Mouse (Mus musculus) kidney, adult 2 months (tissue): ENCODE measurements at regions not wholly inside any gene's neighbourhood (a gene's known extent, or its start where the extent isn't known, plus 50 kb on each side); places are given as distances from the start of the nearest gene placed in this dataset.

ENCODE experiments used
- DNase-seq: peaks from one replicate; pipeline ENCODE4 v3.0.0; 2021
- H3K27ac ChIP-seq: fragments of 200-500 bp; 2 replicates; pipeline ENCODE4 v1.5.1; 2012; ENCODE audit warnings: low read depth, low read length, control low read depth, inconsistent platforms; ENCODE audit not compliant: insufficient read depth
- H3K27me3 ChIP-seq: fragments of 200-500 bp; replicated peaks from 2 replicates; pipeline ENCODE4 v1.6.1; 2012; ENCODE audit warnings: mild to moderate bottlenecking, moderate library complexity, low read length, inconsistent platforms; ENCODE audit not compliant: control insufficient read depth, insufficient read depth
- H3K36me3 ChIP-seq: fragments of 200-500 bp; 2 replicates; pipeline ENCODE4 v1.6.1; 2012; ENCODE audit warnings: mild to moderate bottlenecking, moderate library complexity, low read length, inconsistent platforms; ENCODE audit not compliant: control insufficient read depth, insufficient read depth
- H3K4me1 ChIP-seq: fragments of 200-500 bp; 2 replicates; pipeline ENCODE4 v1.6.1; 2011; ENCODE audit warnings: low read length; ENCODE audit not compliant: control insufficient read depth, insufficient read depth
- H3K4me3 ChIP-seq: fragments of 200-500 bp; 2 replicates; pipeline ENCODE4 v1.5.1; 2011; ENCODE audit warnings: mild to moderate bottlenecking, low read depth, low read length, control low read depth; ENCODE audit not compliant: insufficient read depth
- CTCF ChIP-seq: fragments of 200-500 bp; conservative IDR thresholded peaks from 2 replicates; pipeline ENCODE4 v1.5.1; 2011; ENCODE audit warnings: low read depth, mild to moderate bottlenecking, control low read depth, low read length, moderate library complexity, mixed read lengths; ENCODE audit not compliant: insufficient read depth, insufficient read length
- POLR2A ChIP-seq: fragments of 200-500 bp; IDR thresholded peaks from one replicate; pipeline ENCODE4 v1.6.1; 2011; ENCODE audit warnings: low read depth, low read length, control low read depth
- WGBS: fragments of 180-500 bp; shearing (Covaris S2); methylation state at CpG from one replicate; pipeline ENCODE4 v1.1.7; 2018; 5-methylcytosine and 5-hydroxymethylcytosine counted together

DNA sequence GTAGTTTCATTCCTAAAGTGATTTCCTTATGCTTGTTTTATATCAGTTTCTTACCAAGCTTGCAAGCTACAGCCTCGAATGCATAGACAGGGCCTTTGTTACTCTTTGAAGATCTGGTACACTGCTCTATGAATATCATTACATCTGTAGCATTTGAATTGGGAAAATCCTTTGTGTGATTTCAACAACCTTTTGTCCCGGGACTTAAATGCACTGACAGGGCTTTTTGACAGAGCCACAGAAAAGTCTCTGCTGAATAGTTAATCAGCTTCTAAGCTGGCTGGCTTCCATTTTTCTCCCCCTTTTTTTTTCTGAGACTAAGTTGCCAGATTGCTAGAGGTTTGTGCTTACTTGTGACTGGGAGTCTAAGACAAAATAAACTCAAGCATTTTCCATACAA lies 80.2 kb downstream of the Ednrb start:
- TF ChIP-seq POLR2A (no peak), CTCF (no peak)
- H3K36me3 ChIP-seq = no peaks in the 10 kb centered on the region
- no peak overlapping the region for H3K4me3 ChIP-seq
- no peaks in the 10 kb centered on the region for H3K27me3 ChIP-seq
- 46% methylated on average over 2 of the region's 2 CpGs for WGBS
- DNase-seq = no peak
- H3K4me1 ChIP-seq = no peaks in the 10 kb centered on the region
- no peak overlapping the region for H3K27ac ChIP-seq

DNA sequence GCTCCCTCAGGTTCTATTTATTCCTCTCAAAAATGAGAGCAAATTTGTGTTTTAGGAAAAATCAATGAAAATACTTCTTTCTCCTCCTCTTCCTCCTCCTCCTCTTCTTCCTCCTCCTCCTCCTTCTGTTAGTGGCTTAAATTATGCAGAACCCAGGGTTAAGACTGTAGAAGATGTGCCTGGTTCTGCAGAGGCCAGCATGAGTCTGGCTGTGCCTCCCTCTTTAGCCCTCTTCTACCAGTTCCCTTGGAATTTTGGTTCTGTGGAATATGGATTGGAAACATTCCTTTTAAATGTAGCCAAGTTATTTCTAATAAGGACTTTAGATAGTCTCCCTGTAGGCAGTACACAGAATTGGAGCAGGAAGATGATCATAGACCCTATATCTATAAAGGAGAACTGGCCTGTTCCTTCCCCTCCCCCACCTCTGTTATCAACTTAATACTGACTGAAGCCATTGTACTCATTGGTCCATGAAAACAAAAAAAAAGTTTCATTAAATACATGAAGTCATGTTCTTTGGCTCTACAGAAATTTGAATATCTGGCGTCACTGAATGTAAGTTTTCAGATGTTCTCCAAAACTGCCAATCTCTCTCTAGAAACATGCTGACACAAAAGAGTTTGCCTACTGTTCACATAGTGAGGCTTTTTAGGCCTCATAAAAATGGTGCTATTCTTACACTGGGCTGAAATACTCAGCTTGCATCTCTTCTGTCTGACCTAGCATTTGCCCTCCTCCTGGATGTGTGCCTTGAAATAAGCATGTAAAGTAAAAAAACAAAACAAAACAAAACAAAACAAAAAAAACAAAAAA lies 80.8 kb downstream of the Ednrb start:
- Histone ChIP-seq H3K27ac (no peak overlapping the region), H3K27me3 (no peaks in the 10 kb centered on the region), H3K4me1 (no peaks in the 10 kb centered on the region), H3K4me3 (no peak overlapping the region), H3K36me3 (no peaks in the 10 kb centered on the region)
- no peak for DNase-seq
- TF ChIP-seq POLR2A = no peak
- TF ChIP-seq CTCF = no peak
- WGBS = 100% methylated on average over 1 of the region's 1 CpGs

DNA sequence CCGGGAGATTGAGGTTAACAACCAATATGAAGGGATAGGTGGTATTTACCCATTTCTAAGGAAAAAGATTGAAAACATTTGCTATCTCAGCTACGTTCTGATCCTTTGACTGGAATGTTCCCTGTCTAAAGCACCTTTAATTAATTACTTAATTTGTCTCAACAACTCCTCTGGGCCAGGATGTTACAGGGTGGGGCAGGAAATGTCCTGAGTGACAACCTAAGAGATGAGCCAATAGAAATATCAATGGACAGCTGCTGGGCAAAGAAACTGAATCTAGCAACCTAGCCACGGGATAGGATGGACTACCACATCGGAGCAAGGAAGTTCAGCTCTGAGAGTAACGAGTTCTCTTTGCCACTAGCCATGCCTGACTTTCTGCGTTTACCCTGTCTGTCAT lies 84.8 kb downstream of the Ednrb start:
- H3K27me3 ChIP-seq = no peaks in the 10 kb centered on the region
- H3K36me3 ChIP-seq = no peaks in the 10 kb centered on the region
- no peak overlapping the region for H3K27ac ChIP-seq
- no peaks in the 10 kb centered on the region for H3K4me1 ChIP-seq
- TF ChIP-seq POLR2A = no peak
- TF ChIP-seq CTCF = no peak
- 60% methylated on average over 6 of the region's 6 CpGs for WGBS
- DNase-seq = peak; percentile 66
- H3K4me3 ChIP-seq = no peak overlapping the region
